Mouse (Mus musculus): ENCODE results near the gene Clta. TPM values are rescaled to one million over a fixed set of nuclear protein-coding genes. Genes with fewer than 3 reads are reported as not detected.

The Clta gene
- total RNA-seq, 1 experiment from 2014 or later = 446 TPM

- no peak for ATAC-seq (replicated peaks; ENCODE audit: insufficient number of reproducible peaks, low FRiP score, low TSS enrichment, poor library complexity, severe bottlenecking)
These were observed 25.5 kb upstream of the Clta start for GRCm38 (mm10) chr4:43978521-43979443.

- no peak for ATAC-seq (replicated peaks; ENCODE audit: insufficient number of reproducible peaks, low FRiP score, low TSS enrichment, poor library complexity, severe bottlenecking)
These were observed 24.5 kb upstream of the Clta start for GRCm38 (mm10) chr4:43979746-43980145.

GRCm38 (mm10) chr4:43980236-43980635 is 24.0 kb upstream of the Clta start:
- no peak for ATAC-seq (replicated peaks; ENCODE audit: insufficient number of reproducible peaks, low FRiP score, low TSS enrichment, poor library complexity, severe bottlenecking)

GRCm38 (mm10) chr4:43980846-43981245 is 23.4 kb upstream of the Clta start:
- no peak for ATAC-seq (replicated peaks; ENCODE audit: insufficient number of reproducible peaks, low FRiP score, low TSS enrichment, poor library complexity, severe bottlenecking)

GRCm38 (mm10) chr4:43981251-43981650 is 23.0 kb upstream of the Clta start:
- no peak for ATAC-seq (replicated peaks; ENCODE audit: insufficient number of reproducible peaks, low FRiP score, low TSS enrichment, poor library complexity, severe bottlenecking)

GRCm38 (mm10) chr4:43982053-43982732 is 22.1 kb upstream of the Clta start:
- peak; percentile 92 for ATAC-seq (replicated peaks; ENCODE audit: insufficient number of reproducible peaks, low FRiP score, low TSS enrichment, poor library complexity, severe bottlenecking)

- ATAC-seq (replicated peaks; ENCODE audit: insufficient number of reproducible peaks, low FRiP score, low TSS enrichment, poor library complexity, severe bottlenecking) = no peak
These were observed 21.1 kb upstream of the Clta start, which contains the start of gene Ccin for GRCm38 (mm10) chr4:43983181-43983580. Gene Ccin (plus strand): TSS chr4:43983483.

- ATAC-seq (replicated peaks; ENCODE audit: insufficient number of reproducible peaks, low FRiP score, low TSS enrichment, poor library complexity, severe bottlenecking) = no peak
These were observed 20.5 kb upstream of the Clta start for GRCm38 (mm10) chr4:43983756-43984155.

GRCm38 (mm10) chr4:43984326-43984725 is 19.9 kb upstream of the Clta start:
- no peak for ATAC-seq (replicated peaks; ENCODE audit: insufficient number of reproducible peaks, low FRiP score, low TSS enrichment, poor library complexity, severe bottlenecking)

GRCm38 (mm10) chr4:43988976-43989375 is 15.3 kb upstream of the Clta start:
- no peak for ATAC-seq (replicated peaks; ENCODE audit: insufficient number of reproducible peaks, low FRiP score, low TSS enrichment, poor library complexity, severe bottlenecking)

GRCm38 (mm10) chr4:43993072-43993471 is 11.2 kb upstream of the Clta start:
- no peak for ATAC-seq (replicated peaks; ENCODE audit: insufficient number of reproducible peaks, low FRiP score, low TSS enrichment, poor library complexity, severe bottlenecking)

- no peak for ATAC-seq (replicated peaks; ENCODE audit: insufficient number of reproducible peaks, low FRiP score, low TSS enrichment, poor library complexity, severe bottlenecking)
These were observed 9.9 kb upstream of the Clta start for GRCm38 (mm10) chr4:43994342-43994741.

- no peak for ATAC-seq (replicated peaks; ENCODE audit: insufficient number of reproducible peaks, low FRiP score, low TSS enrichment, poor library complexity, severe bottlenecking)
These were observed 630 bp upstream of the Clta start for GRCm38 (mm10) chr4:44003622-44004021.

GRCm38 (mm10) chr4:44004623-44005409 is 564 bp downstream of the Clta start:
- no peak for ATAC-seq (replicated peaks; ENCODE audit: insufficient number of reproducible peaks, low FRiP score, low TSS enrichment, poor library complexity, severe bottlenecking)

GRCm38 (mm10) chr4:44010176-44010575 is 5.9 kb downstream of the Clta start:
- no peak for ATAC-seq (replicated peaks; ENCODE audit: insufficient number of reproducible peaks, low FRiP score, low TSS enrichment, poor library complexity, severe bottlenecking)

- ATAC-seq (replicated peaks; ENCODE audit: insufficient number of reproducible peaks, low FRiP score, low TSS enrichment, poor library complexity, severe bottlenecking) = no peak
These were observed 6.6 kb downstream of the Clta start for GRCm38 (mm10) chr4:44010893-44011292.

GRCm38 (mm10) chr4:44011799-44012198 is 7.5 kb downstream of the Clta start:
- ATAC-seq (replicated peaks; ENCODE audit: insufficient number of reproducible peaks, low FRiP score, low TSS enrichment, poor library complexity, severe bottlenecking) = no peak

- peak; percentile 99 for ATAC-seq (replicated peaks; ENCODE audit: insufficient number of reproducible peaks, low FRiP score, low TSS enrichment, poor library complexity, severe bottlenecking)
These were observed 8.4 kb downstream of the Clta start for GRCm38 (mm10) chr4:44012376-44013367.

Data from monocyte, adult 5-6 weeks (primary cell).